Mouse (Mus musculus) myocyte (in vitro differentiated cells): Measurements from ENCODE around the gene Tbcel. TPM values are rescaled to one million over a fixed set of nuclear protein-coding genes. Genes with fewer than 3 reads are reported as not detected.

ENCODE experiments used
- H3K27me3 ChIP-seq: one replicate; pipeline ENCODE4 v1.6.1; 2011; ENCODE audit not compliant: control insufficient read depth, insufficient read depth, insufficient read length
- H3K36me3 ChIP-seq: one replicate; pipeline ENCODE4 v1.6.1; 2011; ENCODE audit not compliant: control insufficient read depth, insufficient read depth
- H3K4me2 ChIP-seq: one replicate; pipeline ENCODE4 v1.6.1; 2011; ENCODE audit warnings: low read depth, control low read depth
- H3K4me3 ChIP-seq: one replicate; pipeline ENCODE4 v1.5.1; 2011; ENCODE audit warnings: mild to moderate bottlenecking, control low read depth, moderate library complexity
- H3K79me2 ChIP-seq: one replicate; pipeline ENCODE4 v1.6.1; 2011; ENCODE audit not compliant: control insufficient read depth, insufficient read depth
- H3ac ChIP-seq: one replicate; pipeline ENCODE4 v1.6.1; 2011; ENCODE audit not compliant: control insufficient read depth, insufficient read length
- CEBPB ChIP-seq: IDR thresholded peaks from 2 replicates; pipeline ENCODE4 v1.6.1; 2011; ENCODE audit warnings: mild to moderate bottlenecking, moderate library complexity; ENCODE audit not compliant: poor library complexity, insufficient read depth, severe bottlenecking
- E2F4 ChIP-seq: IDR thresholded peaks from one replicate; pipeline ENCODE4 v1.6.1; 2011; ENCODE audit warnings: mild to moderate bottlenecking, control low read depth, moderate library complexity; ENCODE audit not compliant: insufficient read depth
- MAX ChIP-seq: IDR thresholded peaks from one replicate; pipeline ENCODE4 v1.6.1; 2011; ENCODE audit warnings: low read depth, mild to moderate bottlenecking, control low read depth
- MYOD1 ChIP-seq, 3 experiments: IDR thresholded peaks; one replicate each; pipeline ENCODE4 v1.6.1; 2011; ENCODE audit warnings: control low read depth in 2 of 3, low read depth in 2 of 3, mild to moderate bottlenecking in 2 of 3, moderate library complexity in 1 of 3; ENCODE audit not compliant: insufficient read length in 2 of 3, control insufficient read depth in 1 of 3
- MYOG ChIP-seq, 3 experiments: IDR thresholded peaks; one replicate each; pipeline ENCODE4 v1.6.1; 2011; ENCODE audit warnings: control low read depth in 2 of 3, low read depth in 2 of 3, mild to moderate bottlenecking in 2 of 3; ENCODE audit not compliant: insufficient read length in 2 of 3, control insufficient read depth in 1 of 3, insufficient read depth in 1 of 3
- POLR2A ChIP-seq: IDR thresholded peaks from one replicate; pipeline ENCODE4 v1.6.1; 2011; ENCODE audit warnings: low read depth, mild to moderate bottlenecking, control low read depth, moderate library complexity; ENCODE audit not compliant: insufficient read length
- POLR2AphosphoS2 ChIP-seq: IDR thresholded peaks from one replicate; pipeline ENCODE4 v1.6.1; 2011; ENCODE audit warnings: low read depth, control low read depth; ENCODE audit not compliant: insufficient read length
- REST ChIP-seq: IDR thresholded peaks from one replicate; pipeline ENCODE4 v1.6.1; 2011; ENCODE audit warnings: mild to moderate bottlenecking, control low read depth, moderate library complexity; ENCODE audit not compliant: insufficient read depth, insufficient read length
- SRF ChIP-seq: IDR thresholded peaks from one replicate; pipeline ENCODE4 v1.6.1; 2011; ENCODE audit warnings: low read depth; ENCODE audit not compliant: control insufficient read depth, insufficient read length
- TCF12 ChIP-seq: IDR thresholded peaks from one replicate; pipeline ENCODE4 v1.6.1; 2011; ENCODE audit warnings: mild to moderate bottlenecking, control low read depth; ENCODE audit not compliant: poor library complexity, insufficient read depth, severe bottlenecking
- TCF3 ChIP-seq: IDR thresholded peaks from one replicate; pipeline ENCODE4 v1.6.1; 2011; ENCODE audit warnings: low read depth, control low read depth; ENCODE audit not compliant: insufficient read length
- USF1 ChIP-seq: IDR thresholded peaks from one replicate; pipeline ENCODE4 v1.6.1; 2011; ENCODE audit warnings: low read depth, mild to moderate bottlenecking, control low read depth, moderate library complexity
- polyA plus RNA-seq: library from polyadenylated mRNA; unstranded; fragments of >200 nt; fragmentation: generic; extraction: Trizol; gene quantifications from one replicate; pipeline ENCODE4 v1.2.1, GENCODE M21; 2012; ENCODE audit warnings: missing spikeins

The Tbcel gene
- polyA plus RNA-seq, 1 experiment = 7.9 TPM

- no peak overlapping the region for H3K4me3 ChIP-seq
- H3K4me2 ChIP-seq = peak overlapping the region; percentile 66
- no peaks in the 10 kb centered on the region for H3K36me3 ChIP-seq
- no peak overlapping the region for H3ac ChIP-seq
- no peaks in the 10 kb centered on the region for H3K79me2 ChIP-seq
- TF ChIP-seq CEBPB (0 out of 2 replicates have a peak, but pooled peaks have one; percentile 23), TCF12 (no peak), REST (no peak), POLR2AphosphoS2 (no peak), E2F4 (no peak)
- H3K27me3 ChIP-seq = no peaks in the 10 kb centered on the region
These were observed 113.3 kb downstream of the Tbcel start for GRCm38 (mm10) chr9:42394321-42394720.

DNA sequence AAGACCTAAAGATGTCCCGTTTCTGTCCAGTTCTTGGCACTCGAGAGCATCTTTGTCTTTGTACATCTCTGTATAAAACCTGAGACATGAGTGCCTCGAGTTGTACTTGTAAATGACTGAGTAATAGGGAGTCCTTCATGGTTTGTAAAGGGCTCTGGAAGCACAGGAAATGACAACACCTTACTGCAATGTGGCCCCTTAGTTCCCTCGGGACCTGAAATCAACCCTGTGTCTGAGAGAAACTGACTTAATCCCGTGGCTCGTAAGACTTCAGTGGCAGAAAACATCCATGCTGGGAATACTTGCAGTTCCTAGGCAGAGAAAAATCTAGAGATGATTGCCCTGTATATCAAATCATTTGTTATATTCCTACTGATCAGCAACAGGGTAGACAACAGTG, 114.7 kb downstream of the Tbcel start:
- H3K4me2 ChIP-seq = peak overlapping the region; percentile 41
- no peak overlapping the region for H3K4me3 ChIP-seq
- H3K36me3 ChIP-seq = no peaks in the 10 kb centered on the region
- H3ac ChIP-seq = no peak overlapping the region
- TF ChIP-seq POLR2AphosphoS2 (no peak), REST (no peak), TCF3 (no peak), CEBPB (peak; percentile 74), E2F4 (no peak), TCF12 (no peak)
- no peaks in the 10 kb centered on the region for H3K27me3 ChIP-seq
- no peaks in the 10 kb centered on the region for H3K79me2 ChIP-seq

- H3K36me3 ChIP-seq = no peaks in the 10 kb centered on the region
- H3K27me3 ChIP-seq = peaks cover 9% of the 10 kb centered on the region
- H3ac ChIP-seq = no peak overlapping the region
- no peak overlapping the region for H3K4me2 ChIP-seq
- no peak for TF ChIP-seq POLR2A
- no peak for TF ChIP-seq USF1
- no peak for TF ChIP-seq MYOG (IDR thresholded peaks at IDR 0.05; ENCODE audit: control insufficient read depth in 1 of 3, insufficient read depth in 1 of 3, insufficient read length in 2 of 3, low read depth in 2 of 3)
- no peak for TF ChIP-seq TCF3
- TF ChIP-seq TCF12 = no peak
- TF ChIP-seq POLR2AphosphoS2 = no peak
- TF ChIP-seq MAX = no peak
- TF ChIP-seq CEBPB = no peak
- TF ChIP-seq SRF = no peak
- TF ChIP-seq E2F4 = no peak
- no peak overlapping the region for H3K4me3 ChIP-seq
- H3K79me2 ChIP-seq = no peaks in the 10 kb centered on the region
These were observed 119.1 kb downstream of the Tbcel start for GRCm38 (mm10) chr9:42388490-42388889.

- Histone ChIP-seq H3K27me3 (peaks cover 14% of the 10 kb centered on the region), H3ac (no peak overlapping the region), H3K4me2 (no peak overlapping the region), H3K4me3 (no peak overlapping the region), H3K36me3 (no peaks in the 10 kb centered on the region), H3K79me2 (no peaks in the 10 kb centered on the region)
- TF ChIP-seq SRF (no peak), TCF3 (no peak), TCF12 (no peak), USF1 (no peak), CEBPB (no peak), REST (no peak), MYOD1 (IDR thresholded peaks at IDR 0.05; ENCODE audit: control insufficient read depth in 1 of 3, insufficient read length in 2 of 3, low read depth in 2 of 3) (no peak), POLR2A (no peak), E2F4 (no peak)
These were observed 120.6 kb downstream of the Tbcel start for GRCm38 (mm10) chr9:42387038-42387437.

DNA sequence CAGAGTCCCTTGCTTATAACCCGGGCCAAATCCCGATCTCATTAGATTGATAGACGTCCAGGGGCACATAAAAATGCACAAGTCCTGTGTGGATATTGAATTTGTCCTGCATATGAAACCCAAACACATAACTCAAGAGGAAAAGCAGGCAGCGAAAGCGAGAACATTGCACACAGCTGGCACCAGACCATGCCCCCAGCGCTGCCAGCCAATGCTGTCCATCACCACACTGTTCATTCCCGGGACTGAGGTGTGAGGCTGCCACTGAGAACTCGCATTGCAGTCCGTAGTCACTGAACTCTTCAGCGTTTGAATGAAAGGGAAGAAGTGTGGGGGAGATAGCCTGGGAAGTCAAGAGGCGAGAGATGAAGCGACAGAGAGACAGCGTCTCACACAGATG, 122.0 kb downstream of the Tbcel start:
- Histone ChIP-seq H3K4me3 (no peak overlapping the region), H3K36me3 (no peaks in the 10 kb centered on the region), H3ac (no peak overlapping the region), H3K27me3 (peaks cover 14% of the 10 kb centered on the region), H3K4me2 (no peak overlapping the region), H3K79me2 (no peaks in the 10 kb centered on the region)
- no peak for TF ChIP-seq MYOD1 (IDR thresholded peaks at IDR 0.05; ENCODE audit: control insufficient read depth in 1 of 3, insufficient read length in 2 of 3, low read depth in 2 of 3)
- TF ChIP-seq TCF12 = no peak
